Mouse (Mus musculus) hindbrain, embryonic 16.5 days (tissue): ENCODE results near the gene Rabl3. TPM values are rescaled to one million over a fixed set of nuclear protein-coding genes. Genes with fewer than 3 reads are reported as not detected.
A peak's percentile ranks its signal among the peaks of the same experiment; 100 is the strongest.

Experiments
- ATAC-seq: fragments of 200-750 bp; cut with Nextera tagmentation; 2 replicates; pipeline ENCODE4 v1.8.0; 2017; ENCODE audit warnings: moderate TSS enrichment, moderate library complexity
- H3K27ac ChIP-seq: fragments of 300-500 bp; sonication (generic); 2 replicates; pipeline ENCODE4 v1.5.1; 2014; ENCODE audit warnings: low read depth, mild to moderate bottlenecking, control low read depth, low read length, moderate library complexity
- H3K27me3 ChIP-seq: fragments of 300-500 bp; sonication (generic); replicated peaks from 2 replicates; pipeline ENCODE4 v1.6.1; 2014; ENCODE audit warnings: low read length; ENCODE audit not compliant: control insufficient read depth, insufficient read depth
- H3K36me3 ChIP-seq: fragments of 300-500 bp; sonication (generic); 2 replicates; pipeline ENCODE4 v1.6.1; 2014; ENCODE audit warnings: mild to moderate bottlenecking, low read length, moderate library complexity, mixed read lengths; ENCODE audit not compliant: control insufficient read depth, insufficient read depth
- H3K4me1 ChIP-seq: fragments of 300-500 bp; sonication (generic); 2 replicates; pipeline ENCODE4 v1.6.1; 2014; ENCODE audit warnings: low read depth, low read length; ENCODE audit not compliant: control insufficient read depth, insufficient read depth
- H3K4me2 ChIP-seq: fragments of 300-500 bp; sonication (generic); 2 replicates; pipeline ENCODE4 v1.6.1; 2014; ENCODE audit warnings: mild to moderate bottlenecking, low read length, control low read depth, moderate library complexity
- H3K4me3 ChIP-seq: fragments of 300-500 bp; sonication (generic); 2 replicates; pipeline ENCODE4 v1.5.1; 2014; ENCODE audit warnings: mild to moderate bottlenecking, low read length, control low read depth, moderate library complexity
- H3K9ac ChIP-seq: fragments of 300-500 bp; sonication (generic); 2 replicates; pipeline ENCODE4 v1.6.1; 2014; ENCODE audit warnings: low read depth, mild to moderate bottlenecking, control low read depth, low read length, moderate library complexity
- H3K9me3 ChIP-seq: fragments of 300-500 bp; sonication (generic); 2 replicates; pipeline ENCODE4 v1.6.1; 2014; ENCODE audit warnings: mild to moderate bottlenecking, low read length, moderate library complexity; ENCODE audit not compliant: control insufficient read depth
- WGBS: fragments of 180-500 bp; shearing (Covaris S2); extraction: QIAGEN DNeasy Blood & Tissue Kit; methylation state at CpG from one replicate; pipeline ENCODE4 v1.1.7; 2014; 5-methylcytosine and 5-hydroxymethylcytosine counted together
- polyA plus RNA-seq: library from polyadenylated mRNA; unstranded; fragments of >200 nt; fragmentation: Nextera tagmentation; extraction: Ambion mirVana; gene quantifications from 2 replicates; pipeline ENCODE4 v1.2.1, GENCODE M21; 2015

Gene Rabl3
- polyA plus RNA-seq, 1 experiment from 2014 or later, result 17.5 TPM

DNA sequence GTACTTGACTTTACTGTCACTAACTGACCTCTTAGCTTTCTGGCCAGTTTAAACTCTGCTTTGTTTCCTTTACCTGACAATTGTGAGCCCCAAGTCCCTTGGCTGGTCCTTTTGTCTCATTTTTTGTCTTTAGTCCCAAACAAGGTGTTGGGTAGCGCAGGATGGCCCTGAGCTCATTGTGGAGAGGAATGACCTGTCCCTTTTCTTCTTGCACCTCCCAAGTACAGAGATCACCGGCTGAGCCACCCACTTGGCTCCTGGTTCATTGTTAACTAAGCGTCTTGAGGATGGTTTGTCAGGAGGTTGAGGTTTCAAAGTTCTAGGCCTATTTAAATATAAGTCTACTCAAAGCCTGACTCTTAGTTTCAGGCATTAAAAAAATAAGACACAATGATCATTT is 43.6 kb downstream of the Rabl3 start:
- H3K4me3 ChIP-seq, result no peak overlapping the region
- WGBS, result 69% methylated on average over 3 of the region's 3 CpGs
- no peak overlapping the region for H3K9ac ChIP-seq
- H3K4me2 ChIP-seq, result no peak overlapping the region
- H3K4me1 ChIP-seq, result peaks cover 9% of the 10 kb centered on the region
- H3K9me3 ChIP-seq, result no peaks in the 10 kb centered on the region
- no peaks in the 10 kb centered on the region for H3K36me3 ChIP-seq
- ATAC-seq, result no peak
- H3K27me3 ChIP-seq, result no peaks in the 10 kb centered on the region
- H3K27ac ChIP-seq, result peak overlapping the region; percentile 88; the same call in 1 of the 2 replicates

- H3K27ac ChIP-seq, result peak overlapping the region; percentile 88
- H3K4me2 ChIP-seq, result peak overlapping the region; percentile 56
- H3K9me3 ChIP-seq, result no peaks in the 10 kb centered on the region
- H3K4me1 ChIP-seq, result peaks cover 9% of the 10 kb centered on the region
- peak overlapping the region; percentile 62 for H3K9ac ChIP-seq
- WGBS, result 23% methylated on average over 6 of the region's 6 CpGs
- H3K4me3 ChIP-seq, result peak overlapping the region; percentile 29; the same call in 1 of the 2 replicates
- no peak for ATAC-seq
- H3K27me3 ChIP-seq, result no peaks in the 10 kb centered on the region
- H3K36me3 ChIP-seq, result no peaks in the 10 kb centered on the region
Measured at GRCm38 (mm10) chr16:37583801-37584200, 44.1 kb downstream of the Rabl3 start.

GRCm38 (mm10) chr16:37584218-37585035 is 44.7 kb downstream of the Rabl3 start:
- Histone ChIP-seq H3K4me3 (peak overlapping the region; percentile 29), H3K36me3 (no peaks in the 10 kb centered on the region), H3K9ac (peak overlapping the region; percentile 62), H3K4me2 (peak overlapping the region; percentile 56), H3K27ac (peak overlapping the region; percentile 88), H3K9me3 (no peaks in the 10 kb centered on the region), H3K27me3 (no peaks in the 10 kb centered on the region), H3K4me1 (peaks cover 9% of the 10 kb centered on the region)
- ATAC-seq, result peak; percentile 80
- 2% methylated on average over 25 of the region's 25 CpGs for WGBS

GRCm38 (mm10) chr16:37585129-37585563 is 45.5 kb downstream of the Rabl3 start:
- no peaks in the 10 kb centered on the region for H3K27me3 ChIP-seq
- WGBS, result 42% methylated on average over 8 of the region's 8 CpGs
- no peak overlapping the region; the same call in none of the 2 replicates for H3K4me2 ChIP-seq
- no peak overlapping the region for H3K4me3 ChIP-seq
- H3K9ac ChIP-seq, result no peak overlapping the region
- H3K27ac ChIP-seq, result peak overlapping the region; percentile 88
- peaks cover 9% of the 10 kb centered on the region for H3K4me1 ChIP-seq
- H3K36me3 ChIP-seq, result no peaks in the 10 kb centered on the region
- no peaks in the 10 kb centered on the region for H3K9me3 ChIP-seq
- peak; percentile 57 for ATAC-seq

- no peaks in the 10 kb centered on the region for H3K27me3 ChIP-seq
- peak; percentile 84 for ATAC-seq
Measured at GRCm38 (mm10) chr16:37590921-37591320, 51.2 kb downstream of the Rabl3 start.

DNA sequence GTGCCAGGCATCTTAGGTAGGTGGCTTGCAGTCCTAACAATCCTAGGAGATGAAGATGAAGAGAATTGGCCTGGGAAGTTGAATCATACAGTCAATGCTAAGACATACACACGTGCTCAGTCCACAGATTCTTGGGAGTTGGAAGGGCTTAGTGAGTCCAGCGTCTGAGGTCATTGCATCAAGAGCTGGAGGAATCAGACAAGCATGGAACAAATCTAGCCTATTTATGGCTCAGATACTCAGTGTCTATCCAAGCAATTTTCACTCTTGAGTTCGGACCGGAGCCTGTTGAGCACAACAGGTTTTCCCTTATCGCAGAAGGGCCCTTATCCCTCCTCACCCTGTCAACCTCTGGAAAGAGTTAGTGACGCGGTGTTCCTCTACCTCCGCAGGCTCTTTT is 51.9 kb downstream of the Rabl3 start:
- no peaks in the 10 kb centered on the region for H3K27me3 ChIP-seq
- 90% methylated on average over 8 of the region's 8 CpGs for WGBS
- H3K4me2 ChIP-seq, result no peak overlapping the region
- H3K27ac ChIP-seq, result no peak overlapping the region; the same call in 1 of the 2 replicates
- no peak overlapping the region for H3K4me3 ChIP-seq
- H3K9ac ChIP-seq, result no peak overlapping the region
- no peaks in the 10 kb centered on the region for H3K9me3 ChIP-seq
- no peaks in the 10 kb centered on the region for H3K36me3 ChIP-seq
- peaks cover 2% of the 10 kb centered on the region; the same call in 1 of the 2 replicates for H3K4me1 ChIP-seq
- 0 out of 2 replicates have a peak, but pooled peaks have one; percentile 6 for ATAC-seq

More at GRCm38 (mm10) chr16:37590921-37591320, 51.2 kb downstream of the Rabl3 start:
- no peaks in the 10 kb centered on the region for H3K36me3 ChIP-seq
- no peak overlapping the region for H3K9ac ChIP-seq
- H3K4me3 ChIP-seq, result no peak overlapping the region
- H3K4me2 ChIP-seq, result no peak overlapping the region
- no peaks in the 10 kb centered on the region for H3K9me3 ChIP-seq
- 61% methylated on average over 3 of the region's 3 CpGs for WGBS
- H3K27ac ChIP-seq, result peak overlapping the region; percentile 13; the same call in 1 of the 2 replicates
- peaks cover 2% of the 10 kb centered on the region; the same call in 1 of the 2 replicates for H3K4me1 ChIP-seq

DNA sequence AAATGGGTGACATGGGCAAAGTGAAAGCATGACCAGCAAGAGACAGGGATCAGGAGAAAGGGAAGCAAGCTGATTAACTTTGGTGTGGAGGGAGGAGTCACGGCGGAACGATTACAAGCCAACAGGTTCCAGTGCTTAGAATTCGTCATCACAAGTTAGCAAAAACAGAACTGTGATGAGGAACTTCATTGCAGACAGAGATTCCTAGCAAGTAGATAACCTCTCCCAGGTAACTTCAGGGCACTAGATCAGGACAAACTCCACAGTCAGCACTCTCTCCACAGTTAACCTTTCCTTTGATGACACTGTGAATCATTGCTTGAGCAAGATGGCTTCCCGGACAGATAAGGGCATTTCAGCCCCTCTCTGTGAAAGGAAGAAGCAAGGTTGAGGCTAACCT is 57.7 kb downstream of the Rabl3 start:
- ATAC-seq, result no peak
- Histone ChIP-seq H3K36me3 (no peaks in the 10 kb centered on the region), H3K27ac (no peak overlapping the region), H3K4me1 (no peaks in the 10 kb centered on the region), H3K9me3 (no peaks in the 10 kb centered on the region), H3K4me2 (no peak overlapping the region), H3K9ac (no peak overlapping the region), H3K27me3 (no peaks in the 10 kb centered on the region), H3K4me3 (no peak overlapping the region)
- WGBS, result 80% methylated on average over 5 of the region's 5 CpGs

DNA sequence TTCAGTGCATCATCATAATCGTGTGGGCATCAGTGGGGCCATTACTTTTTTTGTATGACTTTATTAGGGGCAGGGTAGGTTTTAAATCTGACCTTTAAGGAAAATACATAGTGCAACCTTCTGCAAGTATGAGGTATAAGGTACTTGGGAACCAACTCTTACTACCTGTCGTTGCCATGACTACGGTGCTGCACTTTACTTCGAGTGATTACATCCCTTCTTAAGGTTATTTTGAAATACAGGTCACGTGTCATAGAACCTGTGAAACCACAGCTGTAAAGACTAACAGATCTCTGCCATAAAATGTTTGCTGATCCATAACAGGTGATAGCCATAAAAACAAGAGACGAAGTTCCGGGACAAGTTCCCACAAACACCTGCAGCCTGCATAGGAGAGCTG is 58.8 kb downstream of the Rabl3 start:
- no peaks in the 10 kb centered on the region for H3K9me3 ChIP-seq
- no peaks in the 10 kb centered on the region for H3K36me3 ChIP-seq
- no peak overlapping the region for H3K27ac ChIP-seq
- H3K9ac ChIP-seq, result no peak overlapping the region
- 91% methylated on average over 7 of the region's 7 CpGs for WGBS
- no peaks in the 10 kb centered on the region for H3K4me1 ChIP-seq
- H3K4me3 ChIP-seq, result no peak overlapping the region
- no peaks in the 10 kb centered on the region for H3K27me3 ChIP-seq
- H3K4me2 ChIP-seq, result no peak overlapping the region
- ATAC-seq, result no peak

GRCm38 (mm10) chr16:37599326-37599725 is 59.6 kb downstream of the Rabl3 start:
- no peaks in the 10 kb centered on the region for H3K36me3 ChIP-seq
- no peak overlapping the region for H3K4me2 ChIP-seq
- WGBS, result 83% methylated on average over 3 of the region's 3 CpGs
- no peak for ATAC-seq
- no peak overlapping the region for H3K9ac ChIP-seq
- no peak overlapping the region for H3K27ac ChIP-seq
- no peaks in the 10 kb centered on the region for H3K4me1 ChIP-seq
- no peaks in the 10 kb centered on the region for H3K27me3 ChIP-seq
- no peaks in the 10 kb centered on the region for H3K9me3 ChIP-seq
- no peak overlapping the region for H3K4me3 ChIP-seq
